Mouse (Mus musculus) ES-E14 (cell line): ENCODE results near the gene Galc.

Experiments used
- CHD2 ChIP-seq: IDR thresholded peaks from 2 replicates; pipeline ENCODE4 v1.6.1; 2014; ENCODE audit warnings: mild to moderate bottlenecking, low read depth, low read length, inconsistent platforms
- HCFC1 ChIP-seq: IDR thresholded peaks from 2 replicates; pipeline ENCODE4 v1.6.1; 2012; ENCODE audit warnings: low read length, inconsistent platforms, borderline replicate concordance; ENCODE audit not compliant: insufficient read depth
- MAFK ChIP-seq: IDR thresholded peaks from 2 replicates; pipeline ENCODE4 v1.6.1; 2014; ENCODE audit warnings: mild to moderate bottlenecking, low read depth, low read length, inconsistent platforms; ENCODE audit not compliant: insufficient read depth
- ZC3H11A ChIP-seq: IDR thresholded peaks from 2 replicates; pipeline ENCODE4 v1.6.1; 2012; ENCODE audit warnings: low read depth, mild to moderate bottlenecking, inconsistent platforms, low read length, borderline replicate concordance
- ZNF384 ChIP-seq: IDR thresholded peaks from 2 replicates; pipeline ENCODE4 v1.6.1; 2012; ENCODE audit warnings: low read depth, low read length, inconsistent platforms

GRCm38 (mm10) chr12:98180807-98181206, 78.5 kb downstream of the Galc start:
- TF ChIP-seq ZNF384 (no peak), HCFC1 (no peak), MAFK (no peak), CHD2 (no peak), ZC3H11A (no peak)
